Mouse (Mus musculus): ENCODE results near the gene Ralgapa2.

DNA sequence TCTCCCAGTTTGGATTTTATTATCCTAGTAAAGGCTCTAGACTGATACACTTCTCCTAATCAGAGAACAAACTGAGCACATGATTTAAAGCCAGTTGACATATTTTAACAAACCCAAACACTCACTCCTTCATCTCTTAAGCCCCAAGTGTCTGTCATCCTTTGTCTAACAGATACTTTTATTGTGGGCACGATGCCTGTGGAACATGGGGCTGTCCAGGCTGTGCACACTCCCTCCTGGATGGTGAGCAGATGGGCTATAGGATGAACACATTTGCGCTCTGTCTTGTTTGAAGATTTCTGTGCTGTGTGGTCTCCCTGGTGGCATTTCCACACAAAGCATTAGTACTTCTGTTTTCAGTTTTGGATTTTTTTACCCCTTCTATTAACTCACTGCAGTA lies 283.7 kb downstream of the Ralgapa2 start:
- TF ChIP-seq CTCF (IDR thresholded peaks at IDR 0.05 in 2 of 3, conservative IDR thresholded peaks at IDR 0.05 in 1 of 3; ENCODE audit: control insufficient read depth in 1 of 3, insufficient read depth in 1 of 3, low read depth in 2 of 3, low read length in 3 of 3, poor library complexity in 1 of 3, severe bottlenecking in 1 of 3) (no peak), POLR2A (IDR thresholded peaks at IDR 0.05; ENCODE audit: control insufficient read depth in 1 of 2, insufficient read depth in 1 of 2, low read depth in 1 of 2, low read length in 2 of 2, poor library complexity in 1 of 2) (no peak), MEF2A (IDR thresholded peaks at IDR 0.05; ENCODE audit: extremely low read depth, insufficient replicate concordance, low read depth, low read length, poor library complexity, severe bottlenecking) (no peak), ZC3H11A (IDR thresholded peaks at IDR 0.05; ENCODE audit: low read depth, low read length) (no peak), TCF12 (IDR thresholded peaks at IDR 0.05; ENCODE audit: low read depth, low read length) (no peak), SIN3A (IDR thresholded peaks at IDR 0.05; ENCODE audit: low read length) (no peak), POLR2AphosphoS2 (IDR thresholded peaks at IDR 0.05; ENCODE audit: low read length) (no peak)
